Mouse (Mus musculus) stomach, postnatal 0 days (tissue): Measurements from ENCODE around the gene Rpl39. TPM values are rescaled to one million over a fixed set of nuclear protein-coding genes. Genes with fewer than 3 reads are reported as not detected.

Source experiments
- ATAC-seq: fragments of 200-750 bp; cut with Nextera tagmentation; 2 replicates; pipeline ENCODE4 v1.8.0; 2017; ENCODE audit not compliant: low FRiP score, low TSS enrichment
- DNase-seq: peaks from one replicate; pipeline ENCODE4 v3.0.0-alpha.2; 2016; ENCODE audit warnings: low spot score
- H3K27ac ChIP-seq: fragments of 300-500 bp; sonication (generic); replicated peaks from 2 replicates; pipeline ENCODE4 v1.5.1; 2014; ENCODE audit warnings: mild to moderate bottlenecking, control low read depth
- H3K27me3 ChIP-seq: fragments of 300-500 bp; sonication (generic); 2 replicates; pipeline ENCODE4 v1.6.1; 2014; ENCODE audit warnings: low read length; ENCODE audit not compliant: control insufficient read depth, insufficient read depth
- H3K36me3 ChIP-seq: fragments of 300-500 bp; sonication (generic); 2 replicates; pipeline ENCODE4 v1.6.1; 2014; ENCODE audit warnings: low read length, mixed read lengths; ENCODE audit not compliant: control insufficient read depth, insufficient read depth
- H3K4me1 ChIP-seq: fragments of 300-500 bp; sonication (generic); replicated peaks from 2 replicates; pipeline ENCODE4 v1.6.1; 2014; ENCODE audit warnings: antibody characterized with exemption; ENCODE audit not compliant: control insufficient read depth, insufficient read depth
- H3K4me2 ChIP-seq: fragments of 300-500 bp; sonication (generic); replicated peaks from 2 replicates; pipeline ENCODE4 v1.6.1; 2014; ENCODE audit warnings: low read depth, mild to moderate bottlenecking, control low read depth, moderate library complexity
- H3K4me3 ChIP-seq: fragments of 300-500 bp; sonication (generic); 2 replicates; pipeline ENCODE4 v1.5.1; 2014; ENCODE audit warnings: low read depth, low read length, control low read depth
- H3K9ac ChIP-seq: fragments of 300-500 bp; sonication (generic); 2 replicates; pipeline ENCODE4 v1.6.1; 2014; ENCODE audit warnings: mild to moderate bottlenecking, low read length, control low read depth, mixed read lengths
- H3K9me3 ChIP-seq: fragments of 300-500 bp; sonication (generic); 2 replicates; pipeline ENCODE4 v1.6.1; 2016; ENCODE audit warnings: low read length; ENCODE audit not compliant: control insufficient read depth
- CTCF ChIP-seq: IDR thresholded peaks from 2 replicates; pipeline ENCODE4 v1.5.1; 2016; ENCODE audit warnings: antibody characterized with exemption, low read depth, mild to moderate bottlenecking, moderate library complexity
- EP300 ChIP-seq: optimal IDR thresholded peaks from 2 replicates; pipeline ENCODE3; 2016; ENCODE audit warnings: antibody characterized with exemption
- WGBS: fragments of 180-500 bp; shearing (Covaris S2); extraction: QIAGEN DNeasy Blood & Tissue Kit; methylation state at CpG from one replicate; pipeline ENCODE4 v1.1.7; 2014; 5-methylcytosine and 5-hydroxymethylcytosine counted together
- polyA plus RNA-seq: library from polyadenylated mRNA; unstranded; fragments of >200 nt; fragmentation: Nextera tagmentation; extraction: Ambion mirVana; gene quantifications from 2 replicates; pipeline ENCODE4 v1.2.1, GENCODE M21; 2015

The Rpl39 gene
- polyA plus RNA-seq, 1 experiment from 2014 or later = 734 TPM

- DNase-seq (no peak), ATAC-seq (no peak)
- H3K4me2 ChIP-seq = no peak overlapping the region
- TF ChIP-seq CTCF (no peak), EP300 (no peak)
- 71% methylated on average over 4 of the region's 4 CpGs for WGBS
- H3K4me3 ChIP-seq = no peak overlapping the region
- H3K27ac ChIP-seq = no peak overlapping the region
- no peak overlapping the region for H3K9ac ChIP-seq
- no peaks in the 10 kb centered on the region for H3K27me3 ChIP-seq
- H3K36me3 ChIP-seq = no peaks in the 10 kb centered on the region
- H3K9me3 ChIP-seq = no peaks in the 10 kb centered on the region
- no peaks in the 10 kb centered on the region for H3K4me1 ChIP-seq
Observed at GRCm38 (mm10) chrX:37110881-37111193, 25.6 kb upstream of the Rpl39 start.

DNA sequence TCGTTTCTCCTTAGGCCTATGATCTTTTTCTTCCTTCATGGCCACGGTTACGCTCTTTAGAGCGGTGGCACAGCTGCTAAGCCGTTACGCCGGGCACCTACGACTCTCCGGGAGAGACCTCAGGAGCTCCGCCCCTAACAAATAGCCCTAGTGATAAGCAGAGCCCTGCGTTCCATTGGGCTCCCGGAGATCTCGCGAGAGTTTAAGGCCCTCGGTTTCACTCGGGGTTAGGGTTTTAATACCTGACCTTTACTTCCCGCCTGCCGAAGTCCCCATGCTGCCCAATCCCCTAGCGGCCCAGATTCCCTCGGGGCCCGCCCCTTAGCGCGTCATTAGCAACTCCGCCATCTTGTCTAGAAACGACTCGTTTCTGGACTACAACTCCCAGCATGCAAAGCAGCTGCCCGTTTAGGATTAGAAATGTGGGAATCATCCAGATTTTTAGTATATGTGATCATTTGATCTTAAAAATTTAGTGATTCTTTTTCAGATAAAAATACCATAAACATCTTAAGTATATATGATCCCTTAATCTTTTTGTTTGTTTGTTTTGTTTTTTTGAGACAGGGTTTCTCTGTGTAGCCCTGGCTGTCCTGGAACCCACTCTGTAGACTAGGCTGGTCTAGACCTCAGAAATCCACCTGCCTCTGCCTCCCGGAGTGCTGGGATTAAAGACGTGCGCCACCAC is 25.1 kb upstream of the Rpl39 start, which contains the start of gene Upf3b:
Gene Upf3b, minus strand, starts transcription at position 130 of the 688 bp plus-strand sequence.
- Histone ChIP-seq H3K27me3 (no peaks in the 10 kb centered on the region), H3K27ac (peak within 1 kb of the TSS; percentile 77), H3K36me3 (no peaks in the 10 kb centered on the region), H3K4me1 (no peaks in the 10 kb centered on the region), H3K4me2 (peak within 1 kb of the TSS; percentile 60), H3K4me3 (peak within 1 kb of the TSS; percentile 50), H3K9ac (peak within 1 kb of the TSS; percentile 62), H3K9me3 (no peaks in the 10 kb centered on the region)
- 16% methylated on average over 30 of the region's 30 CpGs for WGBS
- ATAC-seq = peak; percentile 100
- DNase-seq = peak; percentile 93
- TF ChIP-seq CTCF = no peak
- TF ChIP-seq EP300 = peak; percentile 59

DNA sequence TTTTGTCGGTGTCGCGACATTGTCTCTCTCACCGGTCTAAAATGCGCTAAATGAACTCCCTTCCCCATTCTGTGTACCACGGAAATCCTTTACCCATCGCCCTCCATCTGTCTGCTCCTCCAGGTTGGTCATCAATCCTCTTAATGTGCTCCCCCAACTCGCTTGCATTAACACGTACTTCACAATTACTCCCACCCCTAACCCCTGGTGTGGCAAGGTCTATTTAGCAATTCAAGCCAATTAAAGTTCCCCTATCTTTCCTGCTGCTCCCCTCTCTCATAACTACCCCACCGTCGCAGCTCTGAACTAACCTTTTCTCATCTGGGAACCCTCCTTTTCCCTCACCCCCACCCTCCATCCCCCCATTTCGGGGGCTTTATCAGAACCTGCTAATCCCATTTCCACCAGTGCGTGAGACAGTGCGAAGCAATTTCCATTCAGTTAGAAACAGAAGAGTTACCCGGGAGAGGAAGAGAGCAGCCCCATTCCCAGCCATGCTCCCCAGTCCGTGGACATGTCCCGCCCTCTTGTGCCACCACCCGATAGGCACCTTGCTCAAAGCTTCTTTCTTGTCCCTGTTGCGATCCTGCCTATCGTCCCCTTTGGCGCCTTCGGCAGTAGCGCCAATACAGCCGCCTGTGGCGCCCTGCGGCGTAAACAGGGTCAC is 24.5 kb upstream of the Rpl39 start:
- Histone ChIP-seq H3K4me3 (peak overlapping the region; percentile 50), H3K27me3 (no peaks in the 10 kb centered on the region), H3K4me1 (no peaks in the 10 kb centered on the region), H3K27ac (peak overlapping the region; percentile 77), H3K9ac (peak overlapping the region; percentile 62), H3K4me2 (peak overlapping the region; percentile 60), H3K9me3 (no peaks in the 10 kb centered on the region), H3K36me3 (no peaks in the 10 kb centered on the region)
- WGBS = 4% methylated on average over 24 of the region's 27 CpGs
- DNase-seq (no peak), ATAC-seq (peak; percentile 76)
- TF ChIP-seq EP300 = no peak
- TF ChIP-seq CTCF = peak; percentile 26; the same call in 1 of the 2 replicates

- no peak overlapping the region for H3K27ac ChIP-seq
- no peak overlapping the region for H3K4me2 ChIP-seq
- WGBS = 82% methylated on average over 2 of the region's 2 CpGs
- H3K36me3 ChIP-seq = no peaks in the 10 kb centered on the region
- H3K4me3 ChIP-seq = no peak overlapping the region
- H3K9me3 ChIP-seq = no peaks in the 10 kb centered on the region
- ATAC-seq = no peak
- TF ChIP-seq EP300 = no peak
- TF ChIP-seq CTCF = peak; percentile 51
- no peak overlapping the region for H3K9ac ChIP-seq
- no peaks in the 10 kb centered on the region for H3K4me1 ChIP-seq
- DNase-seq = no peak
- no peaks in the 10 kb centered on the region for H3K27me3 ChIP-seq
Observed at GRCm38 (mm10) chrX:37103826-37104225, 18.6 kb upstream of the Rpl39 start.

- no peak overlapping the region for H3K9ac ChIP-seq
- no peak for TF ChIP-seq EP300
- TF ChIP-seq CTCF = no peak
- 81% methylated on average over 3 of the region's 3 CpGs for WGBS
- DNase-seq (no peak), ATAC-seq (no peak)
- H3K36me3 ChIP-seq = no peaks in the 10 kb centered on the region
- no peaks in the 10 kb centered on the region for H3K4me1 ChIP-seq
- no peak overlapping the region for H3K4me2 ChIP-seq
- H3K4me3 ChIP-seq = no peak overlapping the region
- H3K27me3 ChIP-seq = no peaks in the 10 kb centered on the region
- no peaks in the 10 kb centered on the region for H3K9me3 ChIP-seq
- H3K27ac ChIP-seq = no peak overlapping the region
Observed at GRCm38 (mm10) chrX:37098681-37099080, 13.5 kb upstream of the Rpl39 start.
